Mouse (Mus musculus): ENCODE results near the gene Zbtb17. TPM values are rescaled to one million over a fixed set of nuclear protein-coding genes. Genes with fewer than 3 reads are reported as not detected.

Zbtb17 gene
- polyA plus RNA-seq, 1 experiment from 2014 or later, result 11.4 TPM

- Histone ChIP-seq H3K27me3 (no peaks in the 10 kb centered on the region), H3K9me3 (replicated peaks) (no peaks in the 10 kb centered on the region), H3K4me2 (no peak overlapping the region), H3K27ac (no peak overlapping the region; the same call in 1 of the 2 replicates), H3K36me3 (peaks cover 15% of the 10 kb centered on the region; the same call in 1 of the 2 replicates), H3K4me3 (replicated peaks) (no peak overlapping the region), H3K4me1 (replicated peaks) (peaks cover 35% of the 10 kb centered on the region), H3K9ac (no peak overlapping the region)
- ATAC-seq (ENCODE audit: low read depth) (peak; percentile 40; the same call in 1 of the 2 replicates), DNase-seq (no peak)
- 71% methylated on average over 10 of the region's 10 CpGs for WGBS (ENCODE audit: insufficient replicate concordance)
Measured at GRCm38 (mm10) chr4:141506352-141506751, 61.9 kb downstream of the Zbtb17 start.

- Histone ChIP-seq H3K9me3 (replicated peaks) (no peaks in the 10 kb centered on the region), H3K4me2 (no peak overlapping the region), H3K36me3 (peaks cover 15% of the 10 kb centered on the region; the same call in 1 of the 2 replicates), H3K27me3 (no peaks in the 10 kb centered on the region), H3K4me1 (replicated peaks) (peaks cover 33% of the 10 kb centered on the region), H3K9ac (no peak overlapping the region), H3K27ac (peak overlapping the region; percentile 23; the same call in 1 of the 2 replicates), H3K4me3 (replicated peaks) (no peak overlapping the region)
- ATAC-seq (ENCODE audit: low read depth), result no peak
- WGBS (ENCODE audit: insufficient replicate concordance), result 76% methylated on average over 10 of the region's 10 CpGs
- no peak for DNase-seq
Measured at GRCm38 (mm10) chr4:141506893-141507292, 62.4 kb downstream of the Zbtb17 start.

GRCm38 (mm10) chr4:141510457-141510856 lies 66.0 kb downstream of the Zbtb17 start:
- Histone ChIP-seq H3K4me3 (replicated peaks) (no peak overlapping the region), H3K4me1 (replicated peaks) (peaks cover 45% of the 10 kb centered on the region), H3K9me3 (replicated peaks) (no peaks in the 10 kb centered on the region), H3K9ac (no peak overlapping the region), H3K27me3 (no peaks in the 10 kb centered on the region), H3K4me2 (no peak overlapping the region), H3K36me3 (peaks cover 30% of the 10 kb centered on the region; the same call in 1 of the 2 replicates), H3K27ac (no peak overlapping the region)
- WGBS (ENCODE audit: insufficient replicate concordance), result 65% methylated on average over 13 of the region's 13 CpGs
- DNase-seq (no peak), ATAC-seq (ENCODE audit: low read depth) (no peak)

- Histone ChIP-seq H3K27me3 (no peaks in the 10 kb centered on the region), H3K36me3 (peaks cover 47% of the 10 kb centered on the region), H3K4me1 (replicated peaks) (peaks cover 32% of the 10 kb centered on the region), H3K4me3 (replicated peaks) (no peak overlapping the region), H3K9ac (no peak overlapping the region), H3K4me2 (no peak overlapping the region), H3K27ac (no peak overlapping the region), H3K9me3 (replicated peaks) (no peaks in the 10 kb centered on the region)
- DNase-seq (no peak), ATAC-seq (ENCODE audit: low read depth) (no peak)
- 63% methylated on average over 6 of the region's 6 CpGs for WGBS (ENCODE audit: insufficient replicate concordance)
Measured at GRCm38 (mm10) chr4:141512145-141512544, 67.7 kb downstream of the Zbtb17 start.

GRCm38 (mm10) chr4:141514179-141514641 lies 69.8 kb downstream of the Zbtb17 start:
- no peak overlapping the region for H3K4me3 ChIP-seq (replicated peaks)
- H3K4me1 ChIP-seq (replicated peaks), result peaks cover 28% of the 10 kb centered on the region
- no peak overlapping the region for H3K9ac ChIP-seq
- no peaks in the 10 kb centered on the region for H3K9me3 ChIP-seq (replicated peaks)
- peaks cover 64% of the 10 kb centered on the region for H3K36me3 ChIP-seq
- no peaks in the 10 kb centered on the region for H3K27me3 ChIP-seq
- DNase-seq (no peak), ATAC-seq (ENCODE audit: low read depth) (peak; percentile 74)
- peak overlapping the region; percentile 15; the same call in 1 of the 2 replicates for H3K27ac ChIP-seq
- 0 out of 2 replicates have a peak overlapping the region, but pooled peaks have one; percentile 8 for H3K4me2 ChIP-seq
- 66% methylated on average over 12 of the region's 12 CpGs for WGBS (ENCODE audit: insufficient replicate concordance)

Other genes with a start within 250 kb of the Zbtb17 start
- 2.1 and 2.2 TPM in 2 replicates for gene Rsg1, start 230.7 kb upstream of the Zbtb17 start, polyA plus RNA-seq (2015; fragmentation: Nextera tagmentation; extraction: Ambion mirVana)
- gene Arhgef19, start 205.2 kb upstream of the Zbtb17 start, polyA plus RNA-seq (2015; fragmentation: Nextera tagmentation; extraction: Ambion mirVana), result 1.0 and 1.1 TPM in 2 replicates
- 0.86 and 1.0 TPM in 2 replicates for gene Epha2, start 143.4 kb upstream of the Zbtb17 start, polyA plus RNA-seq (2015; fragmentation: Nextera tagmentation; extraction: Ambion mirVana)
- gene Fam131c, start 76.4 kb upstream of the Zbtb17 start, polyA plus RNA-seq (2015; fragmentation: Nextera tagmentation; extraction: Ambion mirVana), result 0.09 TPM in 1 of 2 replicates, not detected in the other
- gene Clcnka, start 45.9 kb upstream of the Zbtb17 start, polyA plus RNA-seq (2015; fragmentation: Nextera tagmentation; extraction: Ambion mirVana), result not detected in 2 replicates
- not detected in 2 replicates for gene Clcnkb, start 28.6 kb upstream of the Zbtb17 start, polyA plus RNA-seq (2015; fragmentation: Nextera tagmentation; extraction: Ambion mirVana)
- gene Hspb7, start 23.9 kb upstream of the Zbtb17 start, polyA plus RNA-seq (2015; fragmentation: Nextera tagmentation; extraction: Ambion mirVana), result 0.03 and 0.23 TPM in 2 replicates
- not detected in 2 replicates for gene Srarp, start 8.5 kb upstream of the Zbtb17 start, polyA plus RNA-seq (2015; fragmentation: Nextera tagmentation; extraction: Ambion mirVana)
- gene Spen, start 93.9 kb downstream of the Zbtb17 start, polyA plus RNA-seq (2015; fragmentation: Nextera tagmentation; extraction: Ambion mirVana), result 4.2 and 4.8 TPM in 2 replicates
- 1.9 and 2.4 TPM in 2 replicates for gene Fblim1, start 161.4 kb downstream of the Zbtb17 start, polyA plus RNA-seq (2015; fragmentation: Nextera tagmentation; extraction: Ambion mirVana)
- 3.6 and 3.7 TPM in 2 replicates for gene Tmem82, start 174.0 kb downstream of the Zbtb17 start, polyA plus RNA-seq (2015; fragmentation: Nextera tagmentation; extraction: Ambion mirVana)
- 0.07 and 0.13 TPM in 2 replicates for gene Slc25a34, start 179.2 kb downstream of the Zbtb17 start, polyA plus RNA-seq (2015; fragmentation: Nextera tagmentation; extraction: Ambion mirVana)
- 0.91 and 1.1 TPM in 2 replicates for gene Plekhm2, start 220.2 kb downstream of the Zbtb17 start, polyA plus RNA-seq (2015; fragmentation: Nextera tagmentation; extraction: Ambion mirVana)
- gene Rsc1a1, start 240.9 kb downstream of the Zbtb17 start, polyA plus RNA-seq (2015; fragmentation: Nextera tagmentation; extraction: Ambion mirVana), result 0.46 TPM in 1 of 2 replicates, not detected in the other

Measured in liver, embryonic 13.5 days (tissue).